Mouse (Mus musculus) midbrain, embryonic 15.5 days (tissue): Measurements from ENCODE around the gene Ctdnep1. TPM values are rescaled to one million over a fixed set of nuclear protein-coding genes. Genes with fewer than 3 reads are reported as not detected.
A peak's percentile ranks its signal among the peaks of the same experiment; 100 is the strongest.

Source experiments
- ATAC-seq: fragments of 200-750 bp; cut with Nextera tagmentation; replicated peaks from 2 replicates; pipeline ENCODE4 v1.8.0; 2017; ENCODE audit warnings: moderate TSS enrichment
- H3K27ac ChIP-seq: fragments of 300-500 bp; sonication (generic); 2 replicates; pipeline ENCODE4 v1.5.1; 2015; ENCODE audit warnings: mild to moderate bottlenecking, inconsistent platforms
- H3K27me3 ChIP-seq: fragments of 300-500 bp; sonication (generic); replicated peaks from 2 replicates; pipeline ENCODE4 v1.6.1; 2015; ENCODE audit warnings: inconsistent platforms
- H3K36me3 ChIP-seq: fragments of 300-500 bp; sonication (generic); replicated peaks from 2 replicates; pipeline ENCODE4 v1.6.1; 2015; ENCODE audit warnings: inconsistent platforms
- H3K4me1 ChIP-seq: fragments of 300-500 bp; sonication (generic); 2 replicates; pipeline ENCODE4 v1.6.1; 2015; ENCODE audit warnings: inconsistent platforms
- H3K4me2 ChIP-seq: fragments of 300-500 bp; sonication (generic); 2 replicates; pipeline ENCODE4 v1.6.1; 2015; ENCODE audit warnings: inconsistent platforms, mild to moderate bottlenecking, moderate library complexity
- H3K4me3 ChIP-seq: fragments of 300-500 bp; sonication (generic); 2 replicates; pipeline ENCODE4 v1.5.1; 2015; ENCODE audit warnings: mild to moderate bottlenecking, inconsistent platforms
- H3K9ac ChIP-seq: fragments of 300-500 bp; sonication (generic); 2 replicates; pipeline ENCODE4 v1.6.1; 2015; ENCODE audit warnings: mild to moderate bottlenecking, inconsistent platforms
- H3K9me3 ChIP-seq: fragments of 300-500 bp; sonication (generic); 2 replicates; pipeline ENCODE4 v1.6.1; 2016; ENCODE audit warnings: inconsistent platforms
- WGBS: fragments of 180-500 bp; shearing (Covaris S2); methylation state at CpG from one replicate; pipeline ENCODE4 v1.1.7; 2015; ENCODE audit warnings: mixed read lengths; 5-methylcytosine and 5-hydroxymethylcytosine counted together
- polyA plus RNA-seq: library from polyadenylated mRNA; unstranded; fragments of >200 nt; fragmentation: Nextera tagmentation; extraction: Ambion mirVana; gene quantifications from 2 replicates; pipeline ENCODE4 v1.2.1, GENCODE M21; 2015

The Ctdnep1 gene
- 22.5 and 25.4 TPM in 2 replicates for polyA plus RNA-seq

DNA sequence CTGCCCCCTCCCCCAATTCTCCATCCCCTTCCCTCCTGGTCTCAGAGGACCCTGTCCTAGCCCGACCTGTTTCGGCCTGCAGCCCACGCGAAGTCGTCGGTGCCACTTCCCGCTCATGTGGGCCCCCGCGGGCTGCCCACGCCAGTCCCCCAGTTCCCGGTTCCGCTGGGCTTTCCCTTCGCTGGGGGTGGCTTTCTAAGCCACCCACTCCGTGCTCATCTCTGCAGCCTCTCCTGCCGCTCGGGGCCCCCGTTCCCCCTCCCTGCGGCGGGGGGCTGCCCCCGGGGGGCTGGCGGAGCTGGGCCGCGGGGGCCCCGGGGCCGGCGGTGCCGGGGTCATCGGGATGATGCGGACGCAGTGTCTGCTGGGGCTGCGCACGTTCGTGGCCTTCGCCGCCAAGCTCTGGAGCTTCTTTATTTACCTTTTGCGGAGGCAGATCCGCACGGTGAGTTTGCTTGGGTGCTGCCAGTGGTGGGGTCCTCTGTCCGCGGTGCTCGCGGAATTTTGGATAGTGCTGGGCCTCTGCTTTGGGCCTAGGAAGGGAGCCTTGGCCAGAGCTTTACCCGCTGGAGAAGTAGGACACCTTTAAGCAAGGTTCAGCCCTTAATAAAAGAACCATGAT lies at the start of gene Ctdnep1:
Gene Ctdnep1, plus strand, starts transcription at position 16 of the 622 bp plus-strand sequence.
- Histone ChIP-seq H3K27ac (peak within 1 kb of the TSS; percentile 100), H3K4me3 (peak within 1 kb of the TSS; percentile 96), H3K4me1 (peaks cover 33% of the 10 kb centered on the region), H3K4me2 (peak within 1 kb of the TSS; percentile 86), H3K9ac (peak within 1 kb of the TSS; percentile 99), H3K9me3 (no peaks in the 10 kb centered on the region), H3K36me3 (peaks cover 18% of the 10 kb centered on the region; the same call in 1 of the 2 replicates), H3K27me3 (no peaks in the 10 kb centered on the region)
- ATAC-seq: peak; percentile 61
- WGBS: 0% methylated on average over 38 of the region's 43 CpGs

DNA sequence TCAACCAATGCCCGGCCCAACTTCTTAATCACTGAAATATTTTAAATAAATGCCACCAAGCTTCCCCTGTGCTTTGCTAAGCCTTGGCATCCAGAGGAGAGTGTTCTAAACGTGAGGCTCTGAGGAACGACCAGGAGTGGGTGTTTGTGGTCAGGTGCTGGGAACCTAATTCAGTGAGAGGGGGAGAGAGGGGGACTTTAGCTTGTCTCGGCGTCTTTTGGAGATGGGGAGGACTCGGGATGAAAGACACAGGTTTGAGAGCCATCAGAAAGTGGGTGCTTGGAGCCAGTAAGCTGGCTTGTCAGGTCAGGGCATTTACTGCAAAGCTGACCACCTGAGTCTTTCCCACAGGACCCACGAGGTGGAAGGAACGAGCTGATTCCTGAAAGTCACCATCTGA lies 49.2 kb upstream of the Ctdnep1 start:
- ATAC-seq: no peak
- H3K4me3 ChIP-seq: no peak overlapping the region
- peaks cover 18% of the 10 kb centered on the region for H3K4me1 ChIP-seq
- no peaks in the 10 kb centered on the region for H3K9me3 ChIP-seq
- H3K4me2 ChIP-seq: no peak overlapping the region
- H3K27ac ChIP-seq: no peak overlapping the region
- H3K9ac ChIP-seq: no peak overlapping the region
- H3K27me3 ChIP-seq: peaks cover 13% of the 10 kb centered on the region
- H3K36me3 ChIP-seq: no peaks in the 10 kb centered on the region
- WGBS: 74% methylated on average over 8 of the region's 8 CpGs

DNA sequence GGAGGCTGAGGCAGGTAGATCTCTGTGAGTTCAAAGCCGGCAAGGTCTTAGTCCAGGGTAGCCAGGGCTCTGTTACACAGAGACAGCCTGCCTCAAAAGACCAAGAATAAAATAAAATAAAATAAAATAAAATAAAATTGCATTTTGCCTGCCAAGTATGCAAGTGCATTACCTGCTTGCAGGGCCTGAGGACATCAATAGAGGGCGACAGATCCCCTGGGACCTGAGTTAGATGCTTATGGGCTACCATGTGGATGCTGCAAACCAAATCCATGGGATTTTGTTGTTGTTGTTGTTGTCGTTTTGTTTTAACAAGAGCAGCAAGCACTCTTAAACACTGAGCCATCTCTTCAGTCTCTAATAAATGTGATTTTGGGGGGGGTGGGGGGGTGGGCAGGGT lies 48.7 kb upstream of the Ctdnep1 start:
- peaks cover 23% of the 10 kb centered on the region for H3K4me1 ChIP-seq
- H3K4me2 ChIP-seq: no peak overlapping the region
- H3K9ac ChIP-seq: no peak overlapping the region
- WGBS: 36% methylated on average over 3 of the region's 3 CpGs
- H3K4me3 ChIP-seq: no peak overlapping the region
- no peaks in the 10 kb centered on the region for H3K36me3 ChIP-seq
- ATAC-seq: no peak
- peaks cover 18% of the 10 kb centered on the region for H3K27me3 ChIP-seq
- H3K27ac ChIP-seq: no peak overlapping the region
- H3K9me3 ChIP-seq: no peaks in the 10 kb centered on the region

DNA sequence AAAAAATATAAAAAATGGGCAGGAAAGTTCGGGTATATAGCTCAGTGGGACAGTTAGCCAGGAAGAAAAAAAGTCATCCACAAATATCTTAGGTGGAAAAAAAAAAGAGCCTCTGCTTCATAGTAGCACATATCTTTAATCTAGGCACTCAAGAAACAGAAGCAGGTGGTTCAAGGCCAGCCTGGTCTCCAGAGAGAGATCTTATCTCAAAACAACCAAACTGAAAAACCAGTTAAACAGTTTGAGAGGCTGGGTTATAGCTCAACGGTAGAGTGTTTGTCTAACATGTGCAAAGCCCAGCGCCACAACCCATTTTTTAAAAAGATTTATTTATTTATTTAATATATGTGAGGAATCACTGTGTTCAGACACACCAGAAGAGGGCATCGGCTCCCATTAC lies 47.9 kb upstream of the Ctdnep1 start:
- WGBS: 80% methylated on average over 4 of the region's 4 CpGs
- Histone ChIP-seq H3K36me3 (no peaks in the 10 kb centered on the region), H3K4me3 (no peak overlapping the region), H3K27me3 (peaks cover 26% of the 10 kb centered on the region), H3K9me3 (no peaks in the 10 kb centered on the region), H3K4me2 (no peak overlapping the region), H3K27ac (no peak overlapping the region), H3K4me1 (peaks cover 23% of the 10 kb centered on the region), H3K9ac (no peak overlapping the region)
- no peak for ATAC-seq

DNA sequence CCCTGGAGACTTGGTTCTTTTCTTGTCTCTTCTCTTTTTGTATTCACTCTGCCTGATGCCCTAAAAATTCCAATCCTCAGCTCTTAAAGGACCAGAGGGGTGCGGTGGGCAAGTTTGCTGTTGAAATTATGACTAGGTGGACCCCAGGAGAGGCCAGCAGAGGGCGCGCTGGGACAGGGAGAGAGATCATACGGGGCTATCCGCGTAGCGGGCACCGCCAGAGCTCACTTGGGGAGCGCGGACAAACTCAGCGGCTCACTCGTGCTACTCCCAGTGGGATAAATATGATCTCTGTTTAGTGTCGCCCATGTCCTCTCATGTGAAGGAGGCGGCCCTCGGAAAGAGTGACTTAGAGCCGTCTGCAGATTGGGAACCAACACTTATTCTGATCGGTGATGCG lies 46.8 kb upstream of the Ctdnep1 start:
- Histone ChIP-seq H3K4me3 (no peak overlapping the region), H3K36me3 (no peaks in the 10 kb centered on the region), H3K27ac (no peak overlapping the region), H3K4me1 (peaks cover 23% of the 10 kb centered on the region), H3K27me3 (peaks cover 27% of the 10 kb centered on the region), H3K4me2 (peak overlapping the region; percentile 38), H3K9me3 (no peaks in the 10 kb centered on the region), H3K9ac (no peak overlapping the region)
- WGBS: 1% methylated on average over 18 of the region's 18 CpGs
- 0 out of 2 replicates have a peak, but pooled peaks have one; percentile 25 for ATAC-seq

DNA sequence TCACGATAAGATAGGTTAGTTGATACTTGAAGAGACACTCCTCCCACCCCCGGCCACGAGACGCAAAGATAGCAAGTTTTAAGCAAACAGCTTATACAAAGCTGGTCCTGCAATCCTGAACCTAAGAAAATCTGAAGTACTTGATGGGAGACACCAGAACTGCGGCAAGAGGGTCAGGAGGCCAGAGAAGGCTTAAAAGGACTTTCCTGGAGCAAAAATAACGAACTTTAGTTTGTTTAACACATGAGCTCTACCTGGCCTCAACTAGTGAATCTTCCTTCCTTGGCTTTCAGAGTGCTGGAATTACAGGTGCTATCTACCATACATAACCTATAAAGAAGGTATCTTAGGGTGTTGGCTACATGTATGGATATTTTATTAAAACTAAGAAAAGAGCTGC lies 46.3 kb upstream of the Ctdnep1 start:
- peaks cover 23% of the 10 kb centered on the region for H3K4me1 ChIP-seq
- peaks cover 30% of the 10 kb centered on the region for H3K27me3 ChIP-seq
- 18% methylated on average over 6 of the region's 6 CpGs for WGBS
- H3K4me3 ChIP-seq: no peak overlapping the region
- H3K4me2 ChIP-seq: peak overlapping the region; percentile 100
- H3K9me3 ChIP-seq: no peaks in the 10 kb centered on the region
- no peak for ATAC-seq
- H3K36me3 ChIP-seq: no peaks in the 10 kb centered on the region
- no peak overlapping the region for H3K27ac ChIP-seq
- no peak overlapping the region for H3K9ac ChIP-seq

DNA sequence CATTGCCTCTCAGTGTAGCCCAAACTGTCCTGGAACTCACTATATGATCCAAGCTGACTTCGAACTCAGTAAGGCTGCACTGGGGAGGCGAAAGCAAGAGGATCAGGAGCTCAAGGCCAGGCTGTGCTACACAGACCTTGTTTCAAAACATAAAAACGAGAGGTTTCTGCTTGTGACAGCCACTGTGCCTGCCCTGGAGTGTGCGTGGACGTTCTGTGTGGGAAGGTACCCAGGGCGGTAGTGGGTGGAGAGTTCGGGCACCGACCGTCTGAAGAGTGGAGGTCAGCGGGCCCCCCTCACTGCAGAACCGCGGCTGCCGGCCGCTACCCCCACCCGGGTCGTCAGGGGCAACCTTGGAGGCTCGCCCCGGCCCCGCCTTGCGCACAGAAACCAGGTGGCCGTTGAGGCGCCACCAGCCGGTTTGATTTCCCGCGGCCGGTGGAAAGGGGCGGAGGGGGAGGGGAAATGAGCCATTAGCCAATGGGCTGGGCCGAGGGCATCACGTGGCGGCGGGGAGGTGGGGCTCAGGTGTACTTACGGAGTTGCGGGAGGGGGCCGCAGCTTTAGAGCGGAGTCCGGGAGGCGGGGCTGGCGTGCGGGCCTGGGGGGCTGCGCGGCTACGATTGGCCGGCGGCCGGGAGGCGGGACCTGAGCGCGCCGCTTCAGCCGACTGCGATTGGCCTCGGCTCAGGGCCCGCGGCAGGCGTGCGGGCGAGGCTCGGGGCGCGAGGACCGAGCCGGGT lies 45.6 kb upstream of the Ctdnep1 start, which contains the start of gene Ybx2:
Gene Ybx2, plus strand, starts transcription at position 660 of the 743 bp plus-strand sequence.
- peaks cover 30% of the 10 kb centered on the region for H3K27me3 ChIP-seq
- H3K4me2 ChIP-seq: peak within 1 kb of the TSS; percentile 100
- H3K27ac ChIP-seq: peak within 1 kb of the TSS; percentile 39; the same call in 1 of the 2 replicates
- H3K4me1 ChIP-seq: peaks cover 23% of the 10 kb centered on the region
- peak; percentile 93 for ATAC-seq
- peak within 1 kb of the TSS; percentile 40 for H3K9ac ChIP-seq
- H3K36me3 ChIP-seq: no peaks in the 10 kb centered on the region
- no peaks in the 10 kb centered on the region for H3K9me3 ChIP-seq
- 3% methylated on average over 37 of the region's 62 CpGs for WGBS
- H3K4me3 ChIP-seq: peak within 1 kb of the TSS; percentile 63

DNA sequence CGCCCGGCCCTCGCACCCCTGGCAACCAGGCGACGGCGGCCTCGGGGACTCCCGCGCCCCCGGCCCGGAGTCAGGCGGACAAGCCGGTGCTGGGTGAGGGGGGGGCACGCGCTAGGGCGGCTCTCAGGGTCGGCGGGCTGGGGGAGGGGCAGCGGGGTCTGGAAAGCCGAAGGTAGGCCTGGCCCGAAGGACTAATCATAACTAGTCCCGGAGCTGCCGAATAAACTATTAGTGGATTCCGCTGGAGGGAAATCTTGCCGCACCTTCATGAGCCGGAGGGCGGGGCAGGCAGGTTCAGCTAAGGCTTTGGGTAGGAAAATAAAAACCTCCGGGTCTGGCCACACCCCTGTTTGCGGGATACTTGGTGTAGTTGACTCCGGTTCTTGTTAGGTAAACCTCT lies 44.8 kb upstream of the Ctdnep1 start:
- H3K4me1 ChIP-seq: peaks cover 23% of the 10 kb centered on the region
- no peaks in the 10 kb centered on the region for H3K9me3 ChIP-seq
- peak overlapping the region; percentile 100 for H3K4me2 ChIP-seq
- ATAC-seq: peak; percentile 11; the same call in 1 of the 2 replicates
- H3K36me3 ChIP-seq: no peaks in the 10 kb centered on the region
- WGBS: 1% methylated on average over 30 of the region's 30 CpGs
- peaks cover 30% of the 10 kb centered on the region for H3K27me3 ChIP-seq
- H3K9ac ChIP-seq: peak overlapping the region; percentile 40
- peak overlapping the region; percentile 63 for H3K4me3 ChIP-seq
- peak overlapping the region; percentile 39; the same call in 1 of the 2 replicates for H3K27ac ChIP-seq

DNA sequence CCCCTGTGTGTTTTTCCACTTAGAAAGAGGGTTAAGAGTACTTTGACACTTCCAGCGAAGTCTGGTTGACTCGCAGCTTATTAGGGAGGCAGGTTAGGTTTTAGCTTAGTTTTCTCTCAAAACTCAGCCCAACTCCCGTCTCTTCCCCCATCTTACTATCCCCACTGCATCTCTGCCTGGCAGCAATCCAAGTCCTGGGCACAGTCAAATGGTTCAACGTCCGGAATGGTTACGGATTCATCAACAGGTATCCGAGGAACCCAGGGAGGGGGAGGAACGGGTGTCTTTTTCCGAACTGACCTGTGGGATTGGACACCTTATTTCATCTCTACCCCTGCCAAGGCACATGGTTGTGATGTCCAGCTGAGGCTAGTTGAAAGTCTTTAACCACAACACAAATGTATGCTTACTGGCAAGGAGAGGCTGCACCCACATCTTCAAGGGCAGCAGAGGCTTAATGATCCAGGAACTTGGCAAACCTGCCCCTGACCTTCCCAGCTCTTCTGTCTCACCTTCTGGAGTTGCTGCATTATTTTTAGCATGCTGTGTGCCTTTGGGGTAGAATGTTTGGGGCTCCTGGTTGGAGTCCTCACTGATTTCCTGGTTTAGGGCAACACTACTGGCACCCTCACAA lies 44.1 kb upstream of the Ctdnep1 start:
- Histone ChIP-seq H3K4me1 (peaks cover 23% of the 10 kb centered on the region), H3K27ac (no peak overlapping the region), H3K27me3 (peaks cover 30% of the 10 kb centered on the region), H3K9me3 (no peaks in the 10 kb centered on the region), H3K36me3 (no peaks in the 10 kb centered on the region), H3K4me3 (peak overlapping the region; percentile 63; the same call in 1 of the 2 replicates), H3K9ac (0 out of 2 replicates have a peak overlapping the region, but pooled peaks have one; percentile 40), H3K4me2 (peak overlapping the region; percentile 100)
- no peak for ATAC-seq
- 40% methylated on average over 9 of the region's 9 CpGs for WGBS

DNA sequence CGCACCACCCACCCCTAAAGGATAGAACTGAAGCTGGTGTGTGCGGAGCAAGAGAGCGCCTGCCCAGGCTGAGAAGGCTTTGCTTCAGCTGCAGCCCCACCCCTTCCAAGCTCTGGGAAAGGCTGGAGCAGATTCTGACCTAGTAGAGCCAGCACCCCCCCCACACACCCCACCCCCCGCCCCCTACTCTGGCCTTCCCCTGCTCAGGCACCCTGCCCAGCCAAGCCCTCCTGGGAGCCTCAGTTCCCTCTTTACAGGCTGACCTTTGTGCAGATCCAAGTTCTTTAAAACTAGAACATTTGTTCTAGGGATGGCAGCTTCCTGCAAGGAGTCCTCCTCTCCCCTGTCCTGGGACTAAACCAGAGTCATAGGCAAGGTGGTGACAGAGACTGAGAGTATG lies 43.6 kb upstream of the Ctdnep1 start:
- Histone ChIP-seq H3K4me1 (peaks cover 23% of the 10 kb centered on the region), H3K27me3 (peaks cover 30% of the 10 kb centered on the region), H3K4me3 (no peak overlapping the region), H3K27ac (no peak overlapping the region), H3K36me3 (no peaks in the 10 kb centered on the region), H3K4me2 (no peak overlapping the region), H3K9ac (no peak overlapping the region), H3K9me3 (no peaks in the 10 kb centered on the region)
- no peak for ATAC-seq
- WGBS: 37% methylated on average over 4 of the region's 4 CpGs

DNA sequence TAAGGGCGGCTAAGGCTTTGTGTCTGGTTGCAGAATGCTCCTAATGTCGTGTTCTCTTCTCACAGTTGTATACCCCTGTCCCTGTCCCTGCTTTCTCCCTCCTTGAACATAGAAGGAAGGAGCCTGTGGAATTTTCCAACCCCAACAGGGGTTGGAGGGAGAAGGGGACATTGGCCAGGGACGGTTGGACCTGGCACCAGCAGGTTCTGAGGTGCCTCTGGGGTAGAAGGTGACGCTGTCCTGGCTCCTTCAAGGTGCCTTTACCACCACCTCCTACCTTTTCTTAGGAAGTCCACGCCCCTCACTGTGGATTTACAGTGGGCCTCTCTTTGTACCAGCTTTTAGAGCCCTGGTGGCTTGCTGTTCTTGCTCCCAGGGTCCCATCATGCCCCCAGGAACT lies 43.1 kb upstream of the Ctdnep1 start:
- no peaks in the 10 kb centered on the region for H3K36me3 ChIP-seq
- H3K4me1 ChIP-seq: peaks cover 23% of the 10 kb centered on the region
- H3K4me3 ChIP-seq: no peak overlapping the region
- peaks cover 30% of the 10 kb centered on the region for H3K27me3 ChIP-seq
- no peak overlapping the region for H3K4me2 ChIP-seq
- no peak for ATAC-seq
- 66% methylated on average over 5 of the region's 5 CpGs for WGBS
- no peak overlapping the region for H3K27ac ChIP-seq
- no peak overlapping the region for H3K9ac ChIP-seq
- no peaks in the 10 kb centered on the region for H3K9me3 ChIP-seq

DNA sequence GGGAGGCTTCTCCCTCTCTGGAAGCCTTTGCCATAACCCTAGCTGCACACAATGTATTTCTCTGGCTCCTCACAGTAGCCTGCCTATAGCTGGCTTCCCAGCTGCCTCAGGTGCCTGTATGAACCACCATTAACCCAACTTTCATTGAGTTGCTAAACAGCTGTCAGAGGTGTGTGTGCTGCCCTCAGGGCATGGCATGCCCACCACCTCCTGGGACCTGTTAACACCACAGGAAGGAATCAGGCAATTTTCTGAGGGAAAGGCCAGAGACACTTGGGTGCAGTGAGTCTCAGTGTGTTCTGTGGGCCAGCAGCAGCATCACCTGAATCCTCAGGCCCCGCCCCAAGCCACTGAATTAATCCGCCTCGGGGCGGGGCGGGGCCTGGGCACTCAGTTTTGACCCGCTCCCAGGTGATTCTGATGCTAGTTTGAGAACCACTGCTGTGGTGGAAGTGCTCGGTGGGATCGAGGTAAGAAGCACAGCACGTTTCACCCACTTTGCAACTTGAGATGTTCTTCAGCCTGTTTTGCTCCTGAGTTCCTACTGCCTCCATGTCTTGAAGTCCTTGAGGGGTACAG lies 42.5 kb upstream of the Ctdnep1 start:
- Histone ChIP-seq H3K27ac (no peak overlapping the region), H3K9ac (no peak overlapping the region), H3K4me1 (peaks cover 23% of the 10 kb centered on the region), H3K4me2 (no peak overlapping the region), H3K4me3 (no peak overlapping the region), H3K9me3 (no peaks in the 10 kb centered on the region), H3K27me3 (peaks cover 30% of the 10 kb centered on the region), H3K36me3 (no peaks in the 10 kb centered on the region)
- 23% methylated on average over 9 of the region's 9 CpGs for WGBS
- no peak for ATAC-seq
